Mouse (Mus musculus) limb, embryonic 14.5 days (tissue): ENCODE results near the gene Notch2. TPM values are rescaled to one million over a fixed set of nuclear protein-coding genes. Genes with fewer than 3 reads are reported as not detected.

ENCODE experiments used
- ATAC-seq: fragments of 200-750 bp; cut with Nextera tagmentation; 2 replicates; pipeline ENCODE4 v1.8.0; 2017; ENCODE audit warnings: low read depth, moderate number of reproducible peaks, moderate TSS enrichment; ENCODE audit not compliant: low FRiP score
- DNase-seq: peaks from one replicate; pipeline ENCODE4 v3.0.0-alpha.2; 2015; ENCODE audit warnings: low spot score
- H3K27ac ChIP-seq: fragments of 300-500 bp; sonication (generic); replicated peaks from 2 replicates; pipeline ENCODE4 v1.5.1; 2014; ENCODE audit warnings: low read depth, mild to moderate bottlenecking, low read length, moderate library complexity, mixed read lengths
- H3K27me3 ChIP-seq: fragments of 300-500 bp; sonication (generic); 2 replicates; pipeline ENCODE4 v1.6.1; 2014; ENCODE audit warnings: low read length, mixed read lengths; ENCODE audit not compliant: control insufficient read depth, insufficient read depth
- H3K36me3 ChIP-seq: fragments of 300-500 bp; sonication (generic); 2 replicates; pipeline ENCODE4 v1.6.1; 2014; ENCODE audit warnings: mild to moderate bottlenecking, low read length, moderate library complexity, mixed read lengths; ENCODE audit not compliant: control insufficient read depth, insufficient read depth
- H3K4me1 ChIP-seq: fragments of 300-500 bp; sonication (generic); 2 replicates; pipeline ENCODE4 v1.6.1; 2014; ENCODE audit warnings: antibody characterized with exemption, low read length, mixed read lengths; ENCODE audit not compliant: control insufficient read depth, insufficient read depth
- H3K4me2 ChIP-seq: fragments of 300-500 bp; sonication (generic); replicated peaks from 2 replicates; pipeline ENCODE4 v1.6.1; 2014; ENCODE audit warnings: low read depth, mild to moderate bottlenecking, low read length, moderate library complexity; ENCODE audit not compliant: severe bottlenecking
- H3K4me3 ChIP-seq: fragments of 300-500 bp; sonication (generic); replicated peaks from 2 replicates; pipeline ENCODE4 v1.5.1; 2014; ENCODE audit warnings: low read length
- H3K9ac ChIP-seq: fragments of 300-500 bp; sonication (generic); 2 replicates; pipeline ENCODE4 v1.6.1; 2014; ENCODE audit warnings: mild to moderate bottlenecking, low read depth, low read length, moderate library complexity; ENCODE audit not compliant: severe bottlenecking
- H3K9me3 ChIP-seq: fragments of 300-500 bp; sonication (generic); 2 replicates; pipeline ENCODE4 v1.6.1; 2016; ENCODE audit warnings: low read length; ENCODE audit not compliant: control insufficient read depth
- POLR2A ChIP-seq: fragments of 200-500 bp; IDR thresholded peaks from 2 replicates; pipeline ENCODE4 v1.8.0; 2012; ENCODE audit warnings: inconsistent platforms, mild to moderate bottlenecking, moderate library complexity, borderline replicate concordance; ENCODE audit not compliant: insufficient read depth, insufficient read length; ENCODE audit errors: extremely low read depth
- WGBS: fragments of 180-500 bp; shearing (Covaris S2); extraction: QIAGEN DNeasy Blood & Tissue Kit; methylation state at CpG from one replicate; pipeline ENCODE4 v1.1.7; 2014; 5-methylcytosine and 5-hydroxymethylcytosine counted together
- polyA plus RNA-seq, 2 experiments: library from polyadenylated mRNA; depleted of rRNA in 1 of 2; stranded (reverse) in 1 of 2; unstranded in 1 of 2; fragments of >200 nt; fragmentation: Nextera tagmentation in 1 of 2; extraction: Ambion mirVana in 1 of 2; gene quantifications; 2 replicates each; pipeline versions ENCODE4 v1.2.1 to v1.2.3; 2012 to 2014

Notch2 gene
- polyA plus RNA-seq, 2 experiments, result 38.7 to 48.5 TPM

DNA sequence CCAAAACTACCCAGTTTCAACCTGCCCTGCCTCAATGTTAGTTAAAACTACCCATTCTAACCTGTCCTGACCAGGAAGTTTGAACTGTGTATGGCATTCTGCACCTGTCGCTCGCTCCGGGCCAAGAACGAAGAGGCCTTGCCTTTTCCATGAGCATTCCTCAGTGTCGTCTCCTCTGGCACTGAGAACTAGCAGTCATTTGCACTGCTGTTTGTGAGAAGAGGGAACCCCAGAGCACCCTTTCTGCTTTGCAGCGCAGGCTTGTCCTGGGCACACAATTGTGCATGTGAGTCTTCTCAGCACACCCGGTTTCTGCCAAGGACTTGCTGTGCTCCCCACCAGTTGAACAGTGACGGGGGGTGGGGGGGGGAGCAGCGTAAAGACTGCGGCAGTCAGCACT, 15.6 kb downstream of the Notch2 start:
- no peak overlapping the region for H3K4me3 ChIP-seq
- no peak for TF ChIP-seq POLR2A
- no peaks in the 10 kb centered on the region for H3K9me3 ChIP-seq
- no peaks in the 10 kb centered on the region for H3K27me3 ChIP-seq
- ATAC-seq (no peak), DNase-seq (no peak)
- H3K36me3 ChIP-seq, result no peaks in the 10 kb centered on the region
- WGBS, result 61% methylated on average over 10 of the region's 10 CpGs
- H3K4me2 ChIP-seq, result no peak overlapping the region
- no peak overlapping the region for H3K27ac ChIP-seq
- H3K4me1 ChIP-seq, result peaks cover 78% of the 10 kb centered on the region
- H3K9ac ChIP-seq, result no peak overlapping the region

- H3K4me1 ChIP-seq, result peaks cover 77% of the 10 kb centered on the region
- ATAC-seq, result no peak
Observed at GRCm38 (mm10) chr3:98031104-98031503, 17.8 kb downstream of the Notch2 start.

DNA sequence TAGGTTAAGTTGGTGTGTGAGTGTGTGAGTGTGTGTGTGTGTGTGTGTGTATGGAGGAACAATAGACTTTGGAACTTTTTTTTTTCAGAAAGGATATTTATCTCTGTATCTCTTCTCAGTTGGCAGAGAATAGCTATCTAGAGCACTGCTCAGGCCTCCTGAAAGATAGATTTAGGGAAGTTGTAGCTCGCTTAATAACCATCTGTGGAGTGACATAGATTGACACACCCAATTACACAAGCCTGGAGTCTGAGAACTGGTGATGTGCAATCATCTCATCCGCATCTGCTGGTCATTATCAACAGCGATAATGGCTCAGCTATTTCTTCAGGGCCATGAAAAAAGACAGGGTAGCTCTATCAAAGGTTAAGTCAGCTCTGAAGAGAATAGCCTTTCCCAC, 18.9 kb downstream of the Notch2 start:
- no peaks in the 10 kb centered on the region for H3K9me3 ChIP-seq
- no peak for ATAC-seq
- DNase-seq, result no peak
- H3K9ac ChIP-seq, result no peak overlapping the region
- H3K36me3 ChIP-seq, result no peaks in the 10 kb centered on the region
- no peak overlapping the region for H3K4me3 ChIP-seq
- 51% methylated on average over 3 of the region's 3 CpGs for WGBS
- no peak for TF ChIP-seq POLR2A
- H3K4me2 ChIP-seq, result no peak overlapping the region
- no peaks in the 10 kb centered on the region for H3K27me3 ChIP-seq
- no peak overlapping the region for H3K27ac ChIP-seq
- H3K4me1 ChIP-seq, result peaks cover 75% of the 10 kb centered on the region

More at GRCm38 (mm10) chr3:98031104-98031503, 17.8 kb downstream of the Notch2 start:
- Histone ChIP-seq H3K36me3 (no peaks in the 10 kb centered on the region), H3K4me3 (no peak overlapping the region), H3K9ac (no peak overlapping the region), H3K27me3 (no peaks in the 10 kb centered on the region), H3K9me3 (no peaks in the 10 kb centered on the region), H3K27ac (no peak overlapping the region), H3K4me2 (no peak overlapping the region)
- no peak for DNase-seq
- TF ChIP-seq POLR2A, result no peak
- 71% methylated on average over 7 of the region's 7 CpGs for WGBS

DNA sequence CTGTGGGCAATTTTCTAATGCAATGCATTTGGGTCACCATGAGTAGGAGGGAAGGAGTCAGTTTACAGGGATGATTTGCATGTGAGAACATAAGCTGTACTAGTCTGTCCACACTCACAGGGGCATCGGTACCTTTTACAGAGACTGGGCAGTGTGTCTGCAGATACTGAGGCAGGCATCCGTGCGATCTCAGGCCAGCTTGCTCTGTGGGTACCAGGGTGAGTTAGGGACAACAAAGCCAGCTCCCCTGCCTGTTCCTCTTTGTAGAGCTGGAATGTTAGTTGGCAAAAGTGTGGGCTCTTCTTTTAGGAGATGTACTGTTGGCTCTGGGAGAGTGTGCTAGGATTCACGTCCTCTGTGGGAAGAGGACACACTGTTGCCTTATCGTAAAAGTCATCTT, 19.6 kb downstream of the Notch2 start:
- H3K4me2 ChIP-seq, result no peak overlapping the region
- WGBS, result 53% methylated on average over 5 of the region's 5 CpGs
- H3K9ac ChIP-seq, result no peak overlapping the region
- DNase-seq (no peak), ATAC-seq (no peak)
- no peak for TF ChIP-seq POLR2A
- H3K27ac ChIP-seq, result no peak overlapping the region
- no peaks in the 10 kb centered on the region for H3K36me3 ChIP-seq
- no peaks in the 10 kb centered on the region for H3K27me3 ChIP-seq
- no peaks in the 10 kb centered on the region for H3K9me3 ChIP-seq
- peaks cover 81% of the 10 kb centered on the region for H3K4me1 ChIP-seq
- no peak overlapping the region for H3K4me3 ChIP-seq

GRCm38 (mm10) chr3:98034622-98035593, 21.6 kb downstream of the Notch2 start:
- H3K27ac ChIP-seq, result 0 out of 2 replicates have a peak overlapping the region, but pooled peaks have one; percentile 8
- no peak overlapping the region for H3K4me3 ChIP-seq
- peak overlapping the region; percentile 31; the same call in 1 of the 2 replicates for H3K9ac ChIP-seq
- H3K4me1 ChIP-seq, result peaks cover 86% of the 10 kb centered on the region
- no peak overlapping the region for H3K4me2 ChIP-seq
- H3K36me3 ChIP-seq, result no peaks in the 10 kb centered on the region
- 51% methylated on average over 15 of the region's 15 CpGs for WGBS
- TF ChIP-seq POLR2A, result no peak
- H3K9me3 ChIP-seq, result no peaks in the 10 kb centered on the region
- H3K27me3 ChIP-seq, result no peaks in the 10 kb centered on the region
- DNase-seq (no peak), ATAC-seq (no peak)
